In the genomic region with DNA sequence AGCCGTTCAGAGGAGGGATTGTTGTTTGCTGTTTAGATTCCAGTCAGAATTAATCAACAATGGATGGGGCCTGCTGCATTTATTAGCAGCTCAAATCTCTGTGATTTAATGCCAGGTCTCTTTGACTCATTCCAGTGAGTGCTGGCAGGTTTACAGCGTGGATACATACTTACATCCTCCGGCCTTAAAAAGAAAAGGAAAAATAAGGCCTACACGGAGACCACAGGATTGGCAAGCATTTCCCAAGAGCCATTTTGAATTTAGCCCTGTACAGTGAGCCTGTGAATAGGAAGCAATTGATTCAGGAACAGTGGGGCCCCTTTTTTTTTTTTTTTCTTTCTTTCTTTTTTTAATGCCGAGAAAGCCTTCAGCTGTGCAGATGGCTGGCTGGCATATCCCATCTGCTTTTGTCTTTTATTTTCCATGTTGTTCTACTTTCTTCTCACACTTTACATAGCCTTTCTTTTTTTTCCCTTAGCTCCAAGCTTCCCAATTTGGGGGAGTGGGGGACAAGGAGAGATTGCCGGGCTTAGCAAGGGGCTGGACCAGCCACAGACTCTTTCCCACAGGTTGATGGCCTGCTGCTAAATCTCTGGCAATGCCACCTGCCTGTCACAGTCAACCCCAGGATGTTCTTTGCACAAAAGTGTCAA, we compare ENCODE assay signal across 9 mouse cellular contexts.
DNase-seq lines count a peak whose midpoint lies in the region; ATAC-seq and TF ChIP-seq lines count a peak whose summit lies in the region.
"Had no signal": no experiment of that assay in that cellular context is flagged by ENCODE, and none has a peak within 500 bp of the region (broad histone marks: within the 10 kb centered on the region; RNA-seq: fewer than 3 reads in every experiment).

No protein-coding gene starts in this region.

- no peak overlapping the region for H3K4me2 ChIP-seq in midbrain, embryonic 11.5 days
- no peak overlapping the region for H3K4me2 ChIP-seq in stomach, postnatal 0 days (replicated peaks; ENCODE audit: low read depth)

- WGBS in midbrain, embryonic 11.5 days: 64% methylated on average over 6 of the region's 6 CpGs
- 69% methylated on average over 6 of the region's 6 CpGs for WGBS in midbrain, embryonic 10.5 days
- 57% methylated on average over 6 of the region's 6 CpGs for WGBS in stomach, postnatal 0 days

- no peak overlapping the region for H3K4me3 ChIP-seq in midbrain, embryonic 11.5 days (ENCODE audit: low read depth, low read length)
- H3K4me3 ChIP-seq in midbrain, embryonic 10.5 days: no peak overlapping the region
- H3K4me3 ChIP-seq in embryonic fibroblast, embryonic 13.5 days (ENCODE audit: insufficient read depth, low read length): no peak overlapping the region
- H3K4me3 ChIP-seq in stomach, postnatal 0 days (ENCODE audit: low read depth, low read length): no peak overlapping the region

- no peaks in the 10 kb centered on the region for H3K4me1 ChIP-seq in midbrain, embryonic 11.5 days (ENCODE audit: control insufficient read depth, insufficient read depth, low read length)
- peaks cover 14% of the 10 kb centered on the region for H3K4me1 ChIP-seq in midbrain, embryonic 10.5 days
- H3K4me1 ChIP-seq in embryonic fibroblast, embryonic 13.5 days (ENCODE audit: control insufficient read depth, insufficient read depth, low read length): peaks cover 5% of the 10 kb centered on the region
- H3K4me1 ChIP-seq in stomach, postnatal 0 days (replicated peaks; ENCODE audit: control insufficient read depth, insufficient read depth): no peaks in the 10 kb centered on the region

- no peak for TF ChIP-seq CTCF in embryonic fibroblast, embryonic 13.5 days (IDR thresholded peaks at IDR 0.05; ENCODE audit: borderline replicate concordance, insufficient read depth, low read length)
- TF ChIP-seq CTCF in stomach, postnatal 0 days (IDR thresholded peaks at IDR 0.05; ENCODE audit: low read depth): no peak

- H3K36me3 ChIP-seq in midbrain, embryonic 11.5 days (ENCODE audit: control insufficient read depth, insufficient read depth, low read length): no peaks in the 10 kb centered on the region
- H3K36me3 ChIP-seq in midbrain, embryonic 10.5 days: no peaks in the 10 kb centered on the region
- H3K36me3 ChIP-seq in stomach, postnatal 0 days (ENCODE audit: control insufficient read depth, insufficient read depth, low read length): no peaks in the 10 kb centered on the region
- H3K36me3 ChIP-seq: G1E had no signal

- ATAC-seq in midbrain, embryonic 11.5 days (ENCODE audit: low FRiP score): no peak
- ATAC-seq in stomach, postnatal 0 days (ENCODE audit: low FRiP score, low TSS enrichment): no peak

- peak; percentile 77 for DNase-seq in midbrain, embryonic 11.5 days (ENCODE audit: low spot score, missing footprints)
- DNase-seq in midbrain, embryonic 10.5 days (ENCODE audit: low spot score): no peak
- peak; percentile 32 to 67 for DNase-seq in layer of hippocampus, postnatal 10 days (ENCODE audit: low spot score in 2 of 2)
- DNase-seq in right cerebral cortex, postnatal 4 days: peak; percentile 15
- DNase-seq in MN1 (ENCODE audit: low spot score): no peak
- DNase-seq in stomach, postnatal 0 days (ENCODE audit: low spot score): no peak
- DNase-seq in adrenal gland, adult 2 months: no peak

- H3K9ac ChIP-seq in midbrain, embryonic 11.5 days (ENCODE audit: low read length): no peak overlapping the region
- H3K9ac ChIP-seq in stomach, postnatal 0 days (ENCODE audit: low read length): no peak overlapping the region

- TF ChIP-seq EP300 in stomach, postnatal 0 days (optimal IDR thresholded peaks at IDR 0.05): no peak

- H3K9me3 ChIP-seq in midbrain, embryonic 11.5 days (ENCODE audit: control insufficient read depth, low read length): no peaks in the 10 kb centered on the region
- no peaks in the 10 kb centered on the region for H3K9me3 ChIP-seq in midbrain, embryonic 10.5 days (replicated peaks)
- H3K9me3 ChIP-seq in stomach, postnatal 0 days (ENCODE audit: control insufficient read depth, low read length): no peaks in the 10 kb centered on the region
- H3K9me3 ChIP-seq: G1E had no signal

- H3K27me3 ChIP-seq in midbrain, embryonic 11.5 days (ENCODE audit: control insufficient read depth, insufficient read depth, low read length): no peaks in the 10 kb centered on the region
- H3K27me3 ChIP-seq in midbrain, embryonic 10.5 days (ENCODE audit: low read depth, poor library complexity, severe bottlenecking): no peaks in the 10 kb centered on the region
- H3K27me3 ChIP-seq in stomach, postnatal 0 days (ENCODE audit: control insufficient read depth, insufficient read depth, low read length): no peaks in the 10 kb centered on the region

- no peak overlapping the region for H3K27ac ChIP-seq in midbrain, embryonic 11.5 days (ENCODE audit: low read depth, low read length)
- no peak overlapping the region for H3K27ac ChIP-seq in midbrain, embryonic 10.5 days (replicated peaks)
- H3K27ac ChIP-seq in embryonic fibroblast, embryonic 13.5 days (ENCODE audit: insufficient read depth, low read length): peak overlapping the region; percentile 68
- H3K27ac ChIP-seq in stomach, postnatal 0 days (replicated peaks): no peak overlapping the region

- TF ChIP-seq POLR2A in embryonic fibroblast, embryonic 13.5 days (IDR thresholded peaks at IDR 0.05; ENCODE audit: low read depth, low read length): no peak

Comparison
In these comparisons a context has a peak if more than half of its experiments do, and no peak if none do; other contexts are left out.
1. DNase-seq: peak in midbrain, embryonic 11.5 days (single experiment), layer of hippocampus, postnatal 10 days (2 of 2) and right cerebral cortex, postnatal 4 days (single experiment); none in midbrain, embryonic 10.5 days (single experiment), MN1 (single experiment), stomach, postnatal 0 days (single experiment) and adrenal gland, adult 2 months (single experiment).